Mouse (Mus musculus) embryonic facial prominence, embryonic 14.5 days (tissue): ENCODE data around the gene Wscd2. TPM values are rescaled to one million over a fixed set of nuclear protein-coding genes. Genes with fewer than 3 reads are reported as not detected.

Experiments used
- ATAC-seq: fragments of 200-750 bp; cut with Nextera tagmentation; 2 replicates; pipeline ENCODE4 v1.8.0; 2017; ENCODE audit warnings: low read depth, moderate number of reproducible peaks, moderate TSS enrichment
- DNase-seq: peaks from one replicate; pipeline ENCODE4 v3.0.0-alpha.2; 2015; ENCODE audit warnings: low spot score
- H3K27ac ChIP-seq: fragments of 300-500 bp; sonication (generic); replicated peaks from 2 replicates; pipeline ENCODE4 v1.5.1; 2014; ENCODE audit warnings: low read depth, mild to moderate bottlenecking, low read length, moderate library complexity
- H3K27me3 ChIP-seq: fragments of 300-500 bp; sonication (generic); replicated peaks from 2 replicates; pipeline ENCODE4 v1.6.1; 2014; ENCODE audit warnings: low read length; ENCODE audit not compliant: control insufficient read depth, insufficient read depth
- H3K36me3 ChIP-seq: fragments of 300-500 bp; sonication (generic); 2 replicates; pipeline ENCODE4 v1.6.1; 2014; ENCODE audit warnings: low read length, mixed read lengths; ENCODE audit not compliant: control insufficient read depth, insufficient read depth
- H3K4me1 ChIP-seq: fragments of 300-500 bp; sonication (generic); 2 replicates; pipeline ENCODE4 v1.6.1; 2014; ENCODE audit warnings: antibody characterized with exemption, low read length; ENCODE audit not compliant: control insufficient read depth, insufficient read depth
- H3K4me2 ChIP-seq: fragments of 300-500 bp; sonication (generic); 2 replicates; pipeline ENCODE4 v1.6.1; 2014; ENCODE audit warnings: low read depth, mild to moderate bottlenecking, low read length, moderate library complexity, mixed read lengths
- H3K4me3 ChIP-seq: fragments of 300-500 bp; sonication (generic); 2 replicates; pipeline ENCODE4 v1.5.1; 2014; ENCODE audit warnings: low read depth, mild to moderate bottlenecking, low read length
- H3K9ac ChIP-seq: fragments of 300-500 bp; sonication (generic); 2 replicates; pipeline ENCODE4 v1.6.1; 2014; ENCODE audit warnings: low read depth, mild to moderate bottlenecking, low read length, moderate library complexity, mixed read lengths
- H3K9me3 ChIP-seq: fragments of 300-500 bp; sonication (generic); 2 replicates; pipeline ENCODE4 v1.6.1; 2016; ENCODE audit warnings: low read length; ENCODE audit not compliant: control insufficient read depth
- WGBS: fragments of 180-500 bp; shearing (Covaris S2); extraction: QIAGEN DNeasy Blood & Tissue Kit; methylation state at CpG from one replicate; pipeline ENCODE4 v1.1.7; 2014; 5-methylcytosine and 5-hydroxymethylcytosine counted together
- polyA plus RNA-seq: library from polyadenylated mRNA; unstranded; fragments of >200 nt; fragmentation: Nextera tagmentation; extraction: Ambion mirVana; gene quantifications from 2 replicates; pipeline ENCODE4 v1.2.1, GENCODE M21; 2014

Wscd2 gene
- polyA plus RNA-seq, 1 experiment from 2014 or later, result 6.4 TPM

DNA sequence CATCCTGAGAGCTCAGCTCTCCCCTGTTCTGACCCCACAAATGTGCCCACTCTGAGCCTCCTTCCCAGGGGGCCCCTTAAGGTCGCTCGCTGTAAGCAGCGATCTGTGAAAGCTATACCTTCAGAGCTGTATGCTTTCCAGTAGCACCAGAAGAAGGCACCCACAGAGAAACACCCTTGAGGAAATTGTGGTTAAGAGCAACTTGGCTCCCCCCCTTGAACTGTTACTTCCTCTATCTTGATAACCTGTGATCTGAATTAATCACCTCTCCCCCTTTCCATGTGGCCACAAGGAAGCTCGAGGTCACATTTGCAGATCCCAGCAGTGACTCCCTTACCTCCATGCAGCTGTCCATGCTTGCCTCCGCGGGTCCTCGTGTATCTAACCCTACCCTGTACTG lies 130.9 kb downstream of the Wscd2 start:
- 81% methylated on average over 7 of the region's 7 CpGs for WGBS
- Histone ChIP-seq H3K4me3 (no peak overlapping the region), H3K27me3 (no peaks in the 10 kb centered on the region), H3K4me1 (no peaks in the 10 kb centered on the region), H3K27ac (no peak overlapping the region), H3K9me3 (no peaks in the 10 kb centered on the region), H3K4me2 (no peak overlapping the region), H3K9ac (no peak overlapping the region), H3K36me3 (no peaks in the 10 kb centered on the region)
- DNase-seq, result no peak
- no peak for ATAC-seq

GRCm38 (mm10) chr5:113623052-113623451 lies 132.9 kb downstream of the Wscd2 start:
- H3K36me3 ChIP-seq, result no peaks in the 10 kb centered on the region
- H3K27me3 ChIP-seq, result no peaks in the 10 kb centered on the region
- no peak overlapping the region for H3K27ac ChIP-seq
- no peak overlapping the region for H3K4me2 ChIP-seq
- no peaks in the 10 kb centered on the region for H3K9me3 ChIP-seq
- no peak overlapping the region for H3K9ac ChIP-seq
- ATAC-seq, result no peak
- DNase-seq, result no peak
- peaks cover 11% of the 10 kb centered on the region for H3K4me1 ChIP-seq
- no peak overlapping the region for H3K4me3 ChIP-seq
- WGBS, result 35% methylated on average over 1 of the region's 2 CpGs

- ATAC-seq (no peak), DNase-seq (no peak)
- Histone ChIP-seq H3K4me3 (no peak overlapping the region), H3K36me3 (no peaks in the 10 kb centered on the region), H3K9ac (no peak overlapping the region), H3K4me1 (peaks cover 20% of the 10 kb centered on the region), H3K27me3 (no peaks in the 10 kb centered on the region), H3K9me3 (no peaks in the 10 kb centered on the region), H3K4me2 (no peak overlapping the region), H3K27ac (no peak overlapping the region)
- WGBS, result 67% methylated on average over 4 of the region's 4 CpGs
Measured at GRCm38 (mm10) chr5:113625068-113625467, 134.9 kb downstream of the Wscd2 start.

DNA sequence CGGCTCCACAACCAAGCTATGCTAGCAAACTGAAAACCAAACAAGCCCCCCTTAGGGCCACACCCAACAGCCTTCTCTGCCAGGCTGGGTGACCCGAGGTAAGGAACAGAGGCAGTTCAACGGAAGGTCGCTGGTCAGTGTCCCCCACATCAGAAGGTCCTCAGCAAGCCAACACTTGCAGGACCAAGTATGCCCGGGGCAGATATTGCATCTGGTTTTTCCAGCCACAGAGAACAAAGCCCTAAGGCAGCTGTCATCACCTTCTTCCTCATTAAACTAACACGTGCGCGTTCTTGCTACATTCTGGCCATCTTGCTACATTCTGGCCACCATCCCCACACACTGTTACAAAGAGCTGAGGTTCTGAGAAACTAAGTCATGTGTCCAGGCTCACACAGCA lies 136.2 kb downstream of the Wscd2 start:
- no peak overlapping the region for H3K4me2 ChIP-seq
- ATAC-seq, result no peak
- peaks cover 20% of the 10 kb centered on the region for H3K4me1 ChIP-seq

GRCm38 (mm10) chr5:113626991-113627390 lies 136.9 kb downstream of the Wscd2 start:
- no peak for ATAC-seq
- Histone ChIP-seq H3K9me3 (no peaks in the 10 kb centered on the region), H3K4me2 (no peak overlapping the region), H3K4me1 (peaks cover 20% of the 10 kb centered on the region), H3K27ac (no peak overlapping the region), H3K27me3 (no peaks in the 10 kb centered on the region), H3K9ac (no peak overlapping the region), H3K36me3 (no peaks in the 10 kb centered on the region), H3K4me3 (no peak overlapping the region)
- no peak for DNase-seq
- 76% methylated on average over 5 of the region's 5 CpGs for WGBS

More for the DNA sequence above, 136.2 kb downstream of the Wscd2 start:
- Histone ChIP-seq H3K9ac (no peak overlapping the region), H3K36me3 (no peaks in the 10 kb centered on the region), H3K27ac (no peak overlapping the region), H3K27me3 (no peaks in the 10 kb centered on the region), H3K9me3 (no peaks in the 10 kb centered on the region), H3K4me3 (no peak overlapping the region)
- WGBS, result 64% methylated on average over 8 of the region's 8 CpGs
- no peak for DNase-seq

GRCm38 (mm10) chr5:113627820-113628437 lies 137.8 kb downstream of the Wscd2 start:
- Histone ChIP-seq H3K4me1 (peaks cover 20% of the 10 kb centered on the region), H3K27ac (peak overlapping the region; percentile 7; the same call in 1 of the 2 replicates)
- WGBS, result 48% methylated on average over 9 of the region's 11 CpGs

GRCm38 (mm10) chr5:113629248-113629647 lies 139.1 kb downstream of the Wscd2 start:
- peaks cover 30% of the 10 kb centered on the region for H3K4me1 ChIP-seq
- WGBS, result 68% methylated on average over 3 of the region's 3 CpGs
- DNase-seq, result peak; percentile 54
- H3K27ac ChIP-seq, result 0 out of 2 replicates have a peak overlapping the region, but pooled peaks have one; percentile 31
- no peak overlapping the region for H3K4me3 ChIP-seq
- no peak overlapping the region for H3K4me2 ChIP-seq
- H3K36me3 ChIP-seq, result no peaks in the 10 kb centered on the region
- H3K27me3 ChIP-seq, result no peaks in the 10 kb centered on the region
- H3K9me3 ChIP-seq, result no peaks in the 10 kb centered on the region
- ATAC-seq, result no peak
- no peak overlapping the region for H3K9ac ChIP-seq

More at GRCm38 (mm10) chr5:113627820-113628437, 137.8 kb downstream of the Wscd2 start:
- peak; percentile 86 for ATAC-seq
- Histone ChIP-seq H3K36me3 (no peaks in the 10 kb centered on the region), H3K27me3 (no peaks in the 10 kb centered on the region), H3K4me2 (no peak overlapping the region), H3K9me3 (no peaks in the 10 kb centered on the region), H3K4me3 (no peak overlapping the region), H3K9ac (no peak overlapping the region)
- DNase-seq, result peak; percentile 79

DNA sequence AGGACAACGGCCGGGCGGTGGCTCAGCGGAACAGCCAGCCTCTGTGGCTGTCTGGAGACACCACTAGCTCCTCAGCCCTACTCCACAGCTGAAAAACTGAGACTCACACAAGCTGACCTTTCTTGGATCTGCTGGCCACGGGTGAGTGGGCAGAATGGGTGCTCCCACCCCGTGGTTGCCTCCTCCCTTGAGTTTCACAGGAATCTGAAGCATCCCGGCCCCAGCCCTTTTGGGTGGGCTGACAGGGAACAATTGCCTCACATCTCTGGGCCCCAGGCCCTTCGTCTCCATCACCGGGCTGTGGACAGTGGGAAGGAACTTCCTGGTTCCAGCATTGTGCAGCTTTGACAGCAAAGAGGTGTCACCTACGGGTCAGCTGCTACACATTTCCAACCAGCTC lies 140.0 kb downstream of the Wscd2 start:
- Histone ChIP-seq H3K36me3 (no peaks in the 10 kb centered on the region), H3K4me1 (peaks cover 33% of the 10 kb centered on the region), H3K4me2 (no peak overlapping the region), H3K9me3 (no peaks in the 10 kb centered on the region), H3K27ac (no peak overlapping the region), H3K27me3 (no peaks in the 10 kb centered on the region), H3K4me3 (no peak overlapping the region), H3K9ac (no peak overlapping the region)
- ATAC-seq (no peak), DNase-seq (no peak)
- WGBS, result 62% methylated on average over 10 of the region's 10 CpGs

DNA sequence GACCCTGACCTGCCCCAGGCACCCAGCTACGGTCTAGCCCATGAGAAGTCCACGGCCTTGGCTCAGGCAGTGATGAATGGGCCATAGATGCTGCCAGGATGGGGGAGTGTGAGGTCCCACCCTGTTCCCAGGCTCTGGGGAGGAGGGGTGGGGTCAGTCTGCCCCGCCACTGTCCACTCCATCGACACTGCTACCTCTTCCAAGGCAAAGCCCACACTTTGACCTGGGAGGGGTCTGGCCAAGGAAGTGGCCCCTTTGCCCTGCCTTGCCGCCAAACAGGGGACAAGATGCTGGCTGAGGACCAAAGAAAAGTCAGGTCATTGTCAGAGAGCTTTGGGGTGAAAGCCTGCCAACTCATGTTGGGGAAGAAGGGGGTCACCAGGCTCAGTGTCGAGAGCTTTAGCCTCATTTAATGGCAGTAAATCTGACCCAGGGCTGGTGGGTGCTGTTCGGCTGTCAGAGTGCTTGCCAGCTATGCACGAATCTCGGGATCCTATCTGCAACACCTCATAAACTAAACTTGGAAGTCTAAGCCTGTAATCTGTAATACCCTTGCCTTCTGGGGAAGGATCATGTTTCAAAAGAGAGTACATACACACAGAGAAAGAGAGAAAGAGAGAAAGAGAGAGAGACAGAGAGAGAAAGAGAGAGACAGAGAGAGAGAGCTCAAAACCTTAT lies 143.0 kb downstream of the Wscd2 start:
- ATAC-seq, result no peak
- no peak overlapping the region for H3K4me2 ChIP-seq
- H3K9me3 ChIP-seq, result no peaks in the 10 kb centered on the region
- no peak overlapping the region for H3K9ac ChIP-seq
- 41% methylated on average over 9 of the region's 9 CpGs for WGBS
- no peak for DNase-seq
- H3K36me3 ChIP-seq, result no peaks in the 10 kb centered on the region
- H3K4me3 ChIP-seq, result no peak overlapping the region
- peaks cover 20% of the 10 kb centered on the region for H3K4me1 ChIP-seq
- H3K27me3 ChIP-seq, result no peaks in the 10 kb centered on the region
- no peak overlapping the region for H3K27ac ChIP-seq
